Mouse (Mus musculus) cortical plate, adult 2 months (tissue): ENCODE data around the gene Rpap1.

ENCODE experiments used
- CTCF ChIP-seq: fragments of 200-500 bp; IDR thresholded peaks from 2 replicates; pipeline ENCODE4 v1.5.1; 2011; ENCODE audit warnings: mild to moderate bottlenecking, control low read depth, low read length; ENCODE audit not compliant: insufficient read depth; ENCODE audit errors: extremely low read depth
- POLR2A ChIP-seq: fragments of 200-500 bp; IDR thresholded peaks from 2 replicates; pipeline ENCODE4 v1.6.1; 2011; ENCODE audit warnings: mild to moderate bottlenecking, low read length, control low read depth; ENCODE audit not compliant: insufficient read depth; ENCODE audit errors: extremely low read depth

- TF ChIP-seq POLR2A (no peak), CTCF (no peak)
Observed at GRCm38 (mm10) chr2:119821136-119821535, 33.8 kb upstream of the Rpap1 start.
